Mouse (Mus musculus) stomach, postnatal 0 days (tissue): ENCODE measurements at regions not wholly inside any gene's neighbourhood (a gene's known extent, or its start where the extent isn't known, plus 50 kb on each side); places are given as distances from the start of the nearest gene placed in this dataset.

Experiments used
- CTCF ChIP-seq: IDR thresholded peaks from 2 replicates; pipeline ENCODE4 v1.5.1; 2016; ENCODE audit warnings: antibody characterized with exemption, low read depth, mild to moderate bottlenecking, moderate library complexity
- EP300 ChIP-seq: optimal IDR thresholded peaks from 2 replicates; pipeline ENCODE3; 2016; ENCODE audit warnings: antibody characterized with exemption

- no peak for TF ChIP-seq CTCF
- TF ChIP-seq EP300, result no peak
These were observed 440.6 kb downstream of the Nebl start for GRCm38 (mm10) chr2:17290709-17291108.
